ENCODE assay signal across 17 mouse cellular contexts in genomic region chr2:77323739-77324138, GRCm38 (mm10). TPM values are rescaled to one million over a fixed set of nuclear protein-coding genes. Genes with fewer than 3 reads are reported as not detected.
DNase-seq lines count a peak whose midpoint lies in the region; ATAC-seq and TF ChIP-seq lines count a peak whose summit lies in the region.
"Had no signal": no experiment of that assay in that cellular context is flagged by ENCODE, and none has a peak within 500 bp of the region (broad histone marks: within the 10 kb centered on the region; RNA-seq: fewer than 3 reads in every experiment).

No protein-coding gene starts in this region.

- intact Hi-C loops in gastrocnemius, adult 2 months (cut with DNase I), result no loop called here

- no peak overlapping the region for H3K4me2 ChIP-seq in limb, embryonic 11.5 days (ENCODE audit: low read depth, severe bottlenecking)
- H3K4me2 ChIP-seq: neural tube, embryonic 12.5 days had no signal

- no peak overlapping the region for H3K4me3 ChIP-seq in gastrocnemius, adult 2 months
- H3K4me3 ChIP-seq in limb, embryonic 11.5 days (ENCODE audit: low read depth, low read length), result no peak overlapping the region
- H3K4me3 ChIP-seq: neural tube, embryonic 12.5 days had no signal

- peak overlapping the region; percentile 28 for H3K27ac ChIP-seq in gastrocnemius, adult 2 months
- no peak overlapping the region for H3K27ac ChIP-seq in limb, embryonic 11.5 days (replicated peaks; ENCODE audit: low read depth, low read length)
- H3K27ac ChIP-seq: hindbrain, postnatal 0 days; macrophage; neural tube, embryonic 12.5 days had no signal

- WGBS in limb, embryonic 11.5 days, result 23% methylated on average over 6 of the region's 6 CpGs

- H3K36me3 ChIP-seq in limb, embryonic 11.5 days (ENCODE audit: control insufficient read depth, insufficient read depth, low read length), result no peaks in the 10 kb centered on the region
- H3K36me3 ChIP-seq: neural tube, embryonic 12.5 days had no signal

- H3K27me3 ChIP-seq in limb, embryonic 11.5 days (ENCODE audit: control insufficient read depth, insufficient read depth, low read length), result no peaks in the 10 kb centered on the region
- H3K27me3 ChIP-seq: neural tube, embryonic 12.5 days had no signal

- no peak overlapping the region for H3K9ac ChIP-seq in limb, embryonic 11.5 days (ENCODE audit: low read length)
- H3K9ac ChIP-seq: neural tube, embryonic 12.5 days had no signal

- TF ChIP-seq CTCF in gastrocnemius, adult 2 months (IDR thresholded peaks at IDR 0.05), result no peak

- ATAC-seq in limb, embryonic 11.5 days (ENCODE audit: insufficient number of reproducible peaks, low FRiP score, low TSS enrichment, low read depth), result peak; percentile 67; the same call in 1 of the 2 replicates
- ATAC-seq: hindbrain, postnatal 0 days; midbrain, embryonic 16.5 days had no signal

- DNase-seq in gastrocnemius, adult 2 months, result no peak
- DNase-seq in gastrocnemius, postnatal 10 days, result no peak
- DNase-seq in 3T3-L1 (ENCODE audit: low read depth, low spot score), result peak; percentile 22
- DNase-seq in embryo, embryonic 9.5 days (ENCODE audit: extremely low spot score), result peak; percentile 27
- peak; percentile 55 for DNase-seq in limb, embryonic 11.5 days (ENCODE audit: low spot score)
- no peak for DNase-seq in gastrocnemius, adult 18-20 months (ENCODE audit: low spot score)
- no peak for DNase-seq in lung, postnatal 10 days
- no peak for DNase-seq in cerebellum, adult 9-10 months
- DNase-seq: B cell, adult 2 months; cerebellum, adult 11 months; left cerebral cortex, postnatal 4 days; lung, adult 2 months; thymus, postnatal 4 days had no signal

- H3K4me1 ChIP-seq in limb, embryonic 11.5 days (ENCODE audit: control insufficient read depth, insufficient read depth, low read length), result peaks cover 6% of the 10 kb centered on the region; the same call in 1 of the 2 replicates

- no peaks in the 10 kb centered on the region for H3K9me3 ChIP-seq in limb, embryonic 11.5 days (ENCODE audit: control insufficient read depth, low read length)

RNA-seq across cellular contexts. Expression of gene Sestd1, which starts 43.3 kb away (rescaled TPM):
- total RNA-seq in gastrocnemius, adult 2 months (2021), result 10 to 100 TPM in 1 of 2 experiments, 1 to 10 TPM in 1; 9.8 to 10.3 TPM
- 10 to 100 TPM; 15.5 to 17.5 TPM for total RNA-seq in gastrocnemius, postnatal 10 days (2021)
- 28.5 and 32.1 TPM in 2 replicates for polyA plus RNA-seq in limb, embryonic 11.5 days (2014; fragmentation: Nextera tagmentation; extraction: Ambion mirVana)
- 1 to 10 TPM; 7.9 to 9.7 TPM for total RNA-seq in gastrocnemius, adult 18-20 months (2021)

Comparison
In these comparisons a context has a peak if more than half of its experiments do, and no peak if none do; other contexts are left out.
1. DNase-seq: peak in 3T3-L1 (single experiment), embryo, embryonic 9.5 days (single experiment) and limb, embryonic 11.5 days (single experiment); none in gastrocnemius, adult 2 months (single experiment), gastrocnemius, postnatal 10 days (single experiment), gastrocnemius, adult 18-20 months (single experiment), lung, postnatal 10 days (single experiment) and cerebellum, adult 9-10 months (single experiment).